Mouse (Mus musculus) cerebral cortex, adult 2 months (tissue): ENCODE results near the gene Pla2g4f.

Source experiments
- WGBS: fragments of 180-500 bp; shearing (Covaris S2); methylation state at CpG from one replicate; pipeline ENCODE4 v1.1.7; 2018; 5-methylcytosine and 5-hydroxymethylcytosine counted together

The Pla2g4f gene

DNA sequence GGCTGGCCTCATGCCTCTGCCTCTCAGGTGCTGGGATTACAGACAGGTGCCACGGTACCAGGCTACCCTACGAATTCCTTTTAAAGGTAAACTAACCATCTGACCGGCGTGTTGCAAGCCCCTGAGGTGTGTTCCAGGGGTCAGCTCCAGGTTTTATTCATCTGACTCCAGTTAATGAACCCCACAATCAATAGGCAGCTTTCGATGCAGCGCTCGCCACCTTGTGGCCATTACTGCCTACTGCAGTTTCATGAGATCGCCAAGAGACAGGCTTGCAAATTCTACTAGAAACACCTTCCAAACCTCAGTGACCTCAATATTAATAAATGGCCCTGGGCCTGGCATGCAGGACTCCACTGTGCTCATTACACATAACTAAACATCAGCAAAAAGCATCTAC lies 34.0 kb downstream of the Pla2g4f start:
- WGBS, result 16% methylated on average over 8 of the region's 8 CpGs

DNA sequence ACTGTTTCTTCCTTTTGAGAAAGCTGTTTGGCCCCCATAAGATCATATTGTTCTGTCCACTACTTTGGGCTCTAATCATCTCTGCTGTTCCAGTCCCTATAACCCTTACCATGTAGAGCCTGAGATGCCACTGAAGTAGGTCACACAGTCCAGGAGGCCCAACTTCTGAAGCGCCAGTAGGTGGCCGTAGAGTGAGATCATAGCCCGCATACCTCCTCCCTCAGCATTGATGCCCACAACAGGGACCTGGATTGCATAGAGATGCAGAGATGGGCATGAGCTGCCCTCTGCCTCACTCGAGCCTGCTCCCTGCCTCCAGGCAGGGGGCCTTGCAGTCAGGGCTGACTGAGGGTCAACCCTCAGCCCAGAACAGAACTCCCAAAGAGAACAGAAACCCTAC lies 37.0 kb downstream of the Pla2g4f start:
- 81% methylated on average over 4 of the region's 4 CpGs for WGBS

- 8% methylated on average over 9 of the region's 9 CpGs for WGBS
These were observed 45.3 kb downstream of the Pla2g4f start for GRCm38 (mm10) chr2:120268635-120269034.

- WGBS, result 76% methylated on average over 6 of the region's 6 CpGs
These were observed 48.4 kb downstream of the Pla2g4f start for GRCm38 (mm10) chr2:120265523-120265922.

DNA sequence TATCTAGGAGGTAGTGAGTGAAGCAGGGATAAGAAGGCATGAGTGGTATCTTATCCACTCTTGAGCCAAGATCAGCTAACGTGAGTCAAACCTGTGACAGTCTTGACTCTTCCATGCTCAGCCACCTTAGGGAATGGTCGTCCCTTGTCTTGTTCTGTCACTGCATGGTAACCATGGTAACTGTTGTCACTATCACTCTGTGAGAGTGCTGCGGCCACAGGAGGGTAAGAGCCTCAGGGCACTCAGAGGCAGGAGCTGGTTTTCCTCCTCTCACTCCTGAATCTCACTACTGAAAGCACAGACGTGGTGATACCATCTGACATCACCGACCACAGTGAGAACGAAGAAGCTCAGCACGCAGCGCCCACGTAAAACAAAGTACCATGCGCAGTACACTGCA lies 49.1 kb downstream of the Pla2g4f start:
- 64% methylated on average over 10 of the region's 10 CpGs for WGBS

DNA sequence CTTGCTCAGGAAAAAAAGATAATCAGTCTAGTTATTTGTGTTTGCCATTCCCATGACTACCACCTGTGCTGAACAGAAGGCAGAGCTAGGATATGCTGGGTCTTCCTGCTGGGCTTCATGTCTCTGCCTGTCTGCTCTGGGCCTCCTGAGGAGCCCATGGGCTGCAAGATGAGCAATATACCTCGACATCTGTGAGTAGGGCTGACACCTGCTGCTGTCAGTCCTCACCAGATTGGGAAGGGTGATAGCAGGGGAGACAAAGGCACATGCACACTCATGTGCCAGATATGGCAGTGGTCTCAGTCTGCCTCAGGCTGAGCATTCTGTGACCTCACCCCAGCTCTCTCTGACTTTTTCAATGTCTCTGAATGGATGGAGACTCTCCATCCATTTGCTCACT lies 51.1 kb downstream of the Pla2g4f start:
- 39% methylated on average over 1 of the region's 1 CpGs for WGBS

DNA sequence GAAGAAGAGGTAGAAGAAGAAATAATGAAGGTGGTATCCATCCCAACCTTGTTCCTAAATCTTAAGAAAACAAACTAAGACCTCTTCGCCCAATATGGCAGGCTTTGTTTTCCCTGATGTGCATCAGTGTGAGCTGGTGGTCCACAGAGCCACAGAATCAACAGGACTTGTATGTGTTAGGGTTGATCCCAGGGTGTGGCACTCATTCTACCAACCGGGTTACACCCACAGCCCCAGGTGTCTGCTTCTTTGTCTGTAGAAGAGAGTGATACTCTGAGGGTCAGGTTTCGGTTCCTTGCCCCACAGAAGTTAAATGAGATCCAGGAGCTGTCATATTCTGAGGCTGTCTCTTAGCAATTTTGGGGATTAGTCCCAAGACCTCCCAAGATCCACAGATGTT lies 52.6 kb downstream of the Pla2g4f start:
- 82% methylated on average over 3 of the region's 3 CpGs for WGBS

GRCm38 (mm10) chr2:120252644-120253043 lies 61.3 kb downstream of the Pla2g4f start:
- 83% methylated on average over 6 of the region's 6 CpGs for WGBS
